Mouse (Mus musculus): ENCODE results near the gene Akap8l.

The Akap8l gene

GRCm38 (mm10) chr17:32356766-32357760, 6.7 kb upstream of the Akap8l start:
- DNase-seq (ENCODE audit: low spot score), result no peak

GRCm38 (mm10) chr17:32356281-32356680, 5.9 kb upstream of the Akap8l start:
- no peak for DNase-seq (ENCODE audit: low spot score)

GRCm38 (mm10) chr17:32355031-32355430, 4.6 kb upstream of the Akap8l start:
- DNase-seq (ENCODE audit: low spot score), result no peak

- DNase-seq (ENCODE audit: low spot score), result no peak
Observed at GRCm38 (mm10) chr17:32354211-32354610, 3.8 kb upstream of the Akap8l start.

- peak; percentile 53 for DNase-seq (ENCODE audit: low spot score)
Observed at GRCm38 (mm10) chr17:32353696-32354095, 3.3 kb upstream of the Akap8l start.

- DNase-seq (ENCODE audit: low spot score), result no peak
Observed at GRCm38 (mm10) chr17:32351726-32352125, 1.3 kb upstream of the Akap8l start.

GRCm38 (mm10) chr17:32351269-32351668, 862 bp upstream of the Akap8l start:
- DNase-seq (ENCODE audit: low spot score), result no peak

GRCm38 (mm10) chr17:32349851-32350381, 491 bp downstream of the Akap8l start:
- DNase-seq (ENCODE audit: low spot score), result no peak

GRCm38 (mm10) chr17:32349037-32349732, 1.2 kb downstream of the Akap8l start:
- no peak for DNase-seq (ENCODE audit: low spot score)

GRCm38 (mm10) chr17:32348406-32348805, 2.0 kb downstream of the Akap8l start:
- no peak for DNase-seq (ENCODE audit: low spot score)

GRCm38 (mm10) chr17:32341102-32341501, 9.3 kb downstream of the Akap8l start:
- no peak for DNase-seq (ENCODE audit: low spot score)

GRCm38 (mm10) chr17:32340110-32340509, 10.3 kb downstream of the Akap8l start:
- no peak for DNase-seq (ENCODE audit: low spot score)

GRCm38 (mm10) chr17:32335869-32336268, 14.5 kb downstream of the Akap8l start:
- DNase-seq (ENCODE audit: low spot score), result no peak

GRCm38 (mm10) chr17:32334921-32335320, 15.5 kb downstream of the Akap8l start:
- DNase-seq (ENCODE audit: low spot score), result no peak

- peak; percentile 14 for DNase-seq (ENCODE audit: low spot score)
Observed at GRCm38 (mm10) chr17:32333675-32334303, 16.6 kb downstream of the Akap8l start.

- DNase-seq (ENCODE audit: low spot score), result no peak
Observed at GRCm38 (mm10) chr17:32327501-32327900, 22.9 kb downstream of the Akap8l start.

GRCm38 (mm10) chr17:32322809-32323208, 27.6 kb downstream of the Akap8l start:
- DNase-seq (ENCODE audit: low spot score), result no peak

GRCm38 (mm10) chr17:32321836-32322235, 28.6 kb downstream of the Akap8l start:
- DNase-seq (ENCODE audit: low spot score), result no peak

- no peak for DNase-seq (ENCODE audit: low spot score)
Observed at GRCm38 (mm10) chr17:32321390-32321734, 29.0 kb downstream of the Akap8l start.

GRCm38 (mm10) chr17:32320597-32321389, 29.6 kb downstream of the Akap8l start, which contains the start of gene Akap8:
Gene Akap8 (minus strand): TSS chr17:32321238.
- peak; percentile 96 for DNase-seq (ENCODE audit: low spot score)

- DNase-seq (ENCODE audit: low spot score), result no peak
Observed at GRCm38 (mm10) chr17:32319950-32320349, 30.5 kb downstream of the Akap8l start.

Data from ovary, postnatal 36 days (tissue).